Mouse (Mus musculus) intestine, embryonic 14.5 days (tissue): ENCODE measurements around the gene Siglece. TPM values are rescaled to one million over a fixed set of nuclear protein-coding genes. Genes with fewer than 3 reads are reported as not detected.
"Not testable (repeated sequence)": the region's sequence is repeated elsewhere in the genome, so short reads cannot be mapped to it uniquely, and the experiment has no call there.

Experiments used
- ATAC-seq: fragments of 200-750 bp; cut with Nextera tagmentation; replicated peaks from 2 replicates; pipeline ENCODE4 v1.8.0; 2017; ENCODE audit warnings: low read depth, moderate number of reproducible peaks, moderate TSS enrichment, moderate library complexity; ENCODE audit not compliant: low FRiP score, low TSS enrichment
- DNase-seq: peaks from one replicate; pipeline ENCODE4 v3.0.0-alpha.2; 2018; ENCODE audit warnings: low spot score
- H3K27ac ChIP-seq: fragments of 300-500 bp; sonication (generic); 2 replicates; pipeline ENCODE4 v1.5.1; 2014; ENCODE audit warnings: low read depth, mild to moderate bottlenecking, control low read depth
- H3K27me3 ChIP-seq: fragments of 300-500 bp; sonication (generic); replicated peaks from 2 replicates; pipeline ENCODE4 v1.6.1; 2014; ENCODE audit warnings: low read length, control low read depth; ENCODE audit not compliant: control insufficient read depth, insufficient read depth
- H3K36me3 ChIP-seq: fragments of 300-500 bp; sonication (generic); 2 replicates; pipeline ENCODE4 v1.6.1; 2014; ENCODE audit warnings: low read length, control low read depth; ENCODE audit not compliant: control insufficient read depth, insufficient read depth
- H3K4me1 ChIP-seq: fragments of 300-500 bp; sonication (generic); replicated peaks from 2 replicates; pipeline ENCODE4 v1.6.1; 2014; ENCODE audit warnings: low read length, control low read depth, mixed read lengths; ENCODE audit not compliant: control insufficient read depth, insufficient read depth
- H3K4me2 ChIP-seq: fragments of 300-500 bp; sonication (generic); 2 replicates; pipeline ENCODE4 v1.6.1; 2014; ENCODE audit warnings: low read length
- H3K4me3 ChIP-seq: fragments of 300-500 bp; sonication (generic); 2 replicates; pipeline ENCODE4 v1.5.1; 2014; ENCODE audit warnings: low read depth, low read length, control low read depth, mixed read lengths
- H3K9ac ChIP-seq: fragments of 300-500 bp; sonication (generic); 2 replicates; pipeline ENCODE4 v1.6.1; 2014; ENCODE audit warnings: mild to moderate bottlenecking, low read length
- H3K9me3 ChIP-seq: fragments of 300-500 bp; sonication (generic); 2 replicates; pipeline ENCODE4 v1.6.1; 2016; ENCODE audit warnings: low read length, control low read depth; ENCODE audit not compliant: control insufficient read depth
- WGBS: fragments of 180-500 bp; shearing (Covaris S2); extraction: QIAGEN DNeasy Blood & Tissue Kit; methylation state at CpG from one replicate; pipeline ENCODE4 v1.1.7; 2014; 5-methylcytosine and 5-hydroxymethylcytosine counted together
- polyA plus RNA-seq: library from polyadenylated mRNA; unstranded; fragments of >200 nt; fragmentation: Nextera tagmentation; extraction: Ambion mirVana; gene quantifications from 2 replicates; pipeline ENCODE4 v1.2.1, GENCODE M21; 2014

Gene Siglece
- polyA plus RNA-seq: 1.2 and 1.7 TPM in 2 replicates

- H3K27me3 ChIP-seq: no peaks in the 10 kb centered on the region
- no peak within 1 kb of the TSS for H3K4me2 ChIP-seq
- no peaks in the 10 kb centered on the region for H3K4me1 ChIP-seq
- H3K9me3 ChIP-seq: no peaks in the 10 kb centered on the region
- no peaks in the 10 kb centered on the region for H3K36me3 ChIP-seq
- 67% methylated on average over 1 of the region's 1 CpGs for WGBS
- ATAC-seq (no peak), DNase-seq (no peak)
- no peak within 1 kb of the TSS for H3K9ac ChIP-seq
- no peak within 1 kb of the TSS for H3K4me3 ChIP-seq
- no peak within 1 kb of the TSS for H3K27ac ChIP-seq
Measured at GRCm38 (mm10) chr7:43660002-43660401, at the start of gene Siglece. TSS of gene Siglece (minus strand) at chr7:43660161.

DNA sequence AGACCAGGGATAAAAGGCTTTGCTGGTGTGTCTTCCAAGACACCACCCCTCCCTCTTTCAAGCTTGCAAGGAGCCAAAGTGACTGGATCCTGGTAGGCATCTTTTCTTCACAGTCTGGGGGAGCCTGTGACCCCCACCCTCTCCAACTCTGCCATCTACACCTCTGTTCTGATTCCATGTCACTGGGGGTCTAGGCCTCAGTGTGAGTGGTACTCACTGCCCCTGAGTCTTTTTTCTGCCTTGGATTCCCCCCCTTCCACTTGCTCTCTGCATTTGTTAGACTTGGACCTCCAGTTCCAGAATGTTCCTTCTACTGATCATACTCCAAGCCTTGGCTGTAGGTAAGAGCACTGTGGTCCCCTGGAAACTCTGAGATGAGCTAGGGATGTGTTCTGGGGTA lies 30.2 kb upstream of the Siglece start, which contains the start of gene Klk14:
Gene Klk14, plus strand, starts transcription at position 301 of the 400 bp plus-strand sequence.
- ATAC-seq (no peak), DNase-seq (no peak)
- H3K4me1 ChIP-seq: no peaks in the 10 kb centered on the region
- no peak within 1 kb of the TSS for H3K4me2 ChIP-seq
- no peaks in the 10 kb centered on the region for H3K27me3 ChIP-seq
- H3K9me3 ChIP-seq: no peaks in the 10 kb centered on the region
- H3K9ac ChIP-seq: no peak within 1 kb of the TSS
- H3K4me3 ChIP-seq: no peak within 1 kb of the TSS
- H3K27ac ChIP-seq: no peak within 1 kb of the TSS
- H3K36me3 ChIP-seq: no peaks in the 10 kb centered on the region

DNA sequence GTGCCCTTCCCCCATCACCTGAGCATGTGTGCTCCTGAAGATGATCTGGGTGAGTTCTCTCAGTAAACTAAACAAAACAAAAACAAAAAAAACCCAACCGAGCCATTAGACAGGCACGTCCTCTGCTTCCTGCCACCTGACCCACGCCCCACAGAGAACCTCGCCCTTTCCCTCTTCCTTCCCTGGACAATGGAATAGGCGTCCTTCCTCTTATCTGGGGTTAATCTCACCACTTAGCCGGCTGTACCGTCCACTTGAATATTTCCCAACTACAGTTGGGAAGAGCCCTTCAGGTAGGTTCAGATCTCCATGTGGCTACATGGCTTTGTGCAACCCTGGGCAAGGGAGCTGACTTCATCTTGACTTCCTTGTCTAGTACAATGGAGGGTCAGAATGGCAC lies 25.1 kb upstream of the Siglece start:
- 63% methylated on average over 7 of the region's 7 CpGs for WGBS
- Histone ChIP-seq H3K9me3 (no peaks in the 10 kb centered on the region), H3K36me3 (no peaks in the 10 kb centered on the region), H3K4me3 (no peak overlapping the region), H3K27ac (no peak overlapping the region), H3K4me1 (no peaks in the 10 kb centered on the region), H3K4me2 (no peak overlapping the region), H3K27me3 (no peaks in the 10 kb centered on the region), H3K9ac (no peak overlapping the region)
- DNase-seq (no peak), ATAC-seq (no peak)

DNA sequence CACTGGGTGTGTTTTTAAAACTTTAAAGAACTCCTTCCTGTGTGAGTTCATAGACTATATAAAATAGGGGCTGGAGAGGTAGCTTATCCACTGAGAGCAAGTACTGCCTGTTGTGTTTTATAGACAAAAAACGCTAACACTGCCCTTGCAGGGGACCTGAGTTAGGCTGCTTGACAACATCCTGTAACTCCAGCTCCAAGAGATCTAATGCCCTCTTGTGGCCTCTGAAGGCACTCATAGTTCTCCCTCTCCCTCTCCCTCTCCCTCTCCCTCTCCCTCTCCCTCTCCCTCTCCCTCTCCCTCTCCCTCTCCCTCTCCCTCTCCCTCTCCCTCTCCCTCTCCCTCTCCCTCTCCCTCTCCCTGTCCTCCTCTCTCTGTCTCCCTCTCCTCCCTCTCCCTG lies 22.6 kb upstream of the Siglece start:
- not testable (repeated sequence) for ATAC-seq, H3K4me2 ChIP-seq, DNase-seq, H3K27me3 ChIP-seq, H3K9ac ChIP-seq, H3K4me1 ChIP-seq, H3K4me3 ChIP-seq, H3K27ac ChIP-seq, H3K36me3 ChIP-seq, H3K9me3 ChIP-seq
- 12% methylated on average over 1 of the region's 1 CpGs for WGBS

DNA sequence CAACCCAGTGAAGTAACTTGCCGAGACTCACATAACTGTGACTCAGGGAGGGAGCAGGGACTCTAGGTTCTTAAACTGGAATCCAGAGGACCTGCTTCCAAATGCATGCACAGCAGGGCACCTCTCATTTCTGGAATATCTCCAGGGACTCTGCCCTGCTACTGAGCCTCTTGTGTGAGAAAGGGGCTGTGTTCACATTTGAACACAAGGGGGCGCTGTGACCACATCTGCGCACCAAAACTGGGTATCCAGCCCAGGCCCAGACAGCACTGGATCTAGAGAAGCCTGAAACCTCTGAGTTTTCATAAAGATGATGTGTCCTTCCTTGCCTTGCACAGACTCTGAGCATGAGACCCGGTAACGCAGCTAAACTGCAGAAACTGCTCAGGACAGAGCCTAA lies 21.0 kb upstream of the Siglece start:
- peak; percentile 83 for DNase-seq
- Histone ChIP-seq H3K36me3 (peaks cover 22% of the 10 kb centered on the region), H3K27me3 (no peaks in the 10 kb centered on the region), H3K9ac (no peak overlapping the region), H3K4me2 (no peak overlapping the region), H3K4me1 (no peaks in the 10 kb centered on the region), H3K4me3 (no peak overlapping the region), H3K9me3 (peaks cover 10% of the 10 kb centered on the region; the same call in 1 of the 2 replicates), H3K27ac (no peak overlapping the region)
- ATAC-seq: no peak; the same call in 1 of the 2 replicates
- WGBS: 17% methylated on average over 5 of the region's 5 CpGs

- 0 out of 2 replicates have a peak, but pooled peaks cover under 1% of the 10 kb centered on the region for H3K4me1 ChIP-seq
- no peak overlapping the region for H3K9ac ChIP-seq
- peak; percentile 66 for DNase-seq
- no peak overlapping the region for H3K4me3 ChIP-seq
- no peak for ATAC-seq
- H3K4me2 ChIP-seq: no peak overlapping the region
- H3K27ac ChIP-seq: no peak overlapping the region
- peaks cover 10% of the 10 kb centered on the region; the same call in 1 of the 2 replicates for H3K9me3 ChIP-seq
- H3K27me3 ChIP-seq: no peaks in the 10 kb centered on the region
- peaks cover 37% of the 10 kb centered on the region for H3K36me3 ChIP-seq
Measured at GRCm38 (mm10) chr7:43678517-43678916, 18.6 kb upstream of the Siglece start.

DNA sequence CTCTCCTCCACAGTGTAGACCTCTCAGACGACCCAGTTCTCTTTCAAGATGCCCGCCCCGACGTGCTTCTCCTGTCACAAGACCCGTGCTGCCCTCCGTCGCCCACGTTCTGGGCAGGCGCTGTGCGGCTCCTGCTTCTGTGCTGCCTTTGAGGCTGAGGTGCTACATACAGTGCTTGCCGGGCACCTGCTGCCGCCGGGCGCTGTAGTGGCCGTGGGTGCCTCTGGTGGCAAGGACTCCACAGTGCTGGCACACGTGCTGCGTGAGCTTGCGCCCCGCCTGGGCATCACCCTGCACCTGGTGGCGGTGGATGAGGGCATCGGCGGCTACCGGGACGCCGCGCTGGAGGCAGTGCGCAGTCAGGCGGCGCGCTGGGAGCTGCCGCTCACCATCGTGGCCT lies 15.1 kb upstream of the Siglece start:
- peaks cover 10% of the 10 kb centered on the region; the same call in 1 of the 2 replicates for H3K9me3 ChIP-seq
- 92% methylated on average over 32 of the region's 32 CpGs for WGBS
- no peaks in the 10 kb centered on the region for H3K27me3 ChIP-seq
- DNase-seq (no peak), ATAC-seq (no peak)
- no peak overlapping the region for H3K4me3 ChIP-seq
- peaks cover 37% of the 10 kb centered on the region for H3K36me3 ChIP-seq
- H3K4me2 ChIP-seq: no peak overlapping the region
- H3K9ac ChIP-seq: no peak overlapping the region
- H3K27ac ChIP-seq: no peak overlapping the region
- H3K4me1 ChIP-seq: peaks cover 13% of the 10 kb centered on the region

DNA sequence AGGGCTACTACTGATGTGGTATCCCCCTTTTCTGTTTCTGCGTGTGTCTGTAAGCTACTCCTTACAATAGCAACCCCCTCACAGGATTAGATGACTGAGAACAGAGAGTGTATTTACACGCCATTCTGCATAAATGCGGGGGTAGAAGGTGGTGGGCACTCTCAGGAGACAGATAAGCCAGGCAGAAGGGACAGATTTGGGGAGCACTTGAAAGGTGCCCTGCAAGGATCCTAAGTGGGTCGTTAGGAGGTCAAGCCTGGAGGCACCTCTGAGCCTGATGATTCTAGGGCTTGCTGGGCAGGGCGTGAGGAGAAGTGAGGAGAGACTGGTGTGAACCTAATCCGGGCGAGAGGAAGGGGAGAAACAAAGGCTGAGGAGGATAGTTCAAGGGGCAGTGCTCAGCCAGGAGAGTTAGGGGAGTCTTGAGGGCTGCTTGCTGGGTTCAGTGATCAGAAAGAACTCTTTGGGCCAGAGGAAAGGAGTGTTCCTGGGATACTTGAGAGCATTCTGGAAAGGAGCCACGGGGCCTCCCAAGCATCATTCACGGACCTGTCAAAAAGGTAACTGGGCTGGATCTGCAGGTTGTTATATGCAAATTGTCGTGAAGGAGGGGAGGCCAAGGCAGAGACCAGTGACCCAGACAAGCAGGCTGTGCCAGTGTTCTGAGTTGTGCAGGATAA lies 12.8 kb upstream of the Siglece start:
- Histone ChIP-seq H3K9ac (peak overlapping the region; percentile 75), H3K36me3 (peaks cover 33% of the 10 kb centered on the region), H3K27me3 (no peaks in the 10 kb centered on the region), H3K4me1 (peaks cover 13% of the 10 kb centered on the region), H3K27ac (no peak overlapping the region), H3K4me3 (peak overlapping the region; percentile 82), H3K4me2 (peak overlapping the region; percentile 69), H3K9me3 (peaks cover 9% of the 10 kb centered on the region; the same call in 1 of the 2 replicates)
- DNase-seq (peak; percentile 63), ATAC-seq (no peak)
- WGBS: 7% methylated on average over 10 of the region's 10 CpGs
